Mouse (Mus musculus) left cerebral cortex, postnatal 36 days (tissue): ENCODE results near the gene Samd8. TPM values are rescaled to one million over a fixed set of nuclear protein-coding genes. Genes with fewer than 3 reads are reported as not detected.
A peak's percentile ranks its signal among the peaks of the same experiment; 100 is the strongest.

Experiments
- DNase-seq, 2 experiments: peaks; one replicate each; pipeline ENCODE4 v3.0.0; 2021 to 2022; ENCODE audit warnings: low spot score in 2 of 2, mixed read lengths in 1 of 2
- intact Hi-C: fragments of 180-260 bp; cut with DNase I; formaldehyde crosslinking; loops from one replicate; pipeline ENCODE4 v1.15.1; 2025
- total RNA-seq, 2 experiments: library from RNA; stranded (reverse); gene quantifications; 2 replicates each; pipeline ENCODE4 v1.2.3; 2021

The Samd8 gene
- 10 to 100 TPM; 80.4 TPM for total RNA-seq

DNA sequence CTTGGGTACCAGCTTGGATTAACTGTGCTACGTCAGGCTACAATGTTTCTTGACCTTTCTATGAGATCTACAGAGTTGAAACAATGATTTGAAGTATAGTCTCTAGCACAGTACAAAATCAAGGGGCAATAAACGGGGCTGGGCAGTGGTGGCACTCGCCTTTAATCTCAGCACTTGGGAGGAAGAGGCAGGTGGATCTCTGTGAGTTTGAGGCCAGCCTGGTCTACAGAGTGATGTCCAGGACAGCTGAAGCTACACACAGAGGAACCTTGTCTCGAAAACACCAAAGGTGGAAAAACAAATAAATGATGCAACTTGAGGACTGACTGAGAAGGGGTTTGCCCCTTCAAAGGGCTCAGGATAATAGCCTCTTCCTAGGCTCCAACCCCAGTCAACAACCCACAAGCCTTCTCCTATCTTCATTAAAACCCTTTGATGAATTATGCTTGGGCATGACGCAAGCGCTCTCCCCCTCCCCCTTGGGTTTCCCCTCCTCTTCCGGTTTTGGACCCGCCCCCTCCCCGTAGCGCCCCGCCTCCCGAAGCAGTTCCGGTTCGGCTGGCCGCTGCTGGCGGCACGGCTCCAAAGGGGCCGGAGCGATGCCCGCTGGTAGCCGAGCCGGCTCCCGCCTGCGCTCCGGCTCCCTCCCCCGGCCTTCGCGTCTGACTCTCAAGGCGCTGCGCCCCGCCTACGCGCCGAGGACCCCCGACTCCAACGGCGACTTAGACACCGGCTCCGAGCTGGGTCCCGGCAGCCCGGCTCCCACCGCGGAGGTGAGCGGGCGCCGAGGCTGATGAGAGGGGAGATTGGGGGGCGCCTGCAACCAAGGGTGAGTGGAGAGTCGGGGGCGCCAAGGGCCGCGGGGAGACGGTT lies at the start of gene Samd8:
TSS of gene Samd8 (plus strand) at position 524 of the 873 bp plus-strand sequence.
- intact Hi-C loops: loop anchor here (2.0 to 5.0 kb wide), 2 partner anchors 82 to 99 kb away; partner anchors contain the start of gene Comtd1
- DNase-seq: peak; percentile 82 to 84

DNA sequence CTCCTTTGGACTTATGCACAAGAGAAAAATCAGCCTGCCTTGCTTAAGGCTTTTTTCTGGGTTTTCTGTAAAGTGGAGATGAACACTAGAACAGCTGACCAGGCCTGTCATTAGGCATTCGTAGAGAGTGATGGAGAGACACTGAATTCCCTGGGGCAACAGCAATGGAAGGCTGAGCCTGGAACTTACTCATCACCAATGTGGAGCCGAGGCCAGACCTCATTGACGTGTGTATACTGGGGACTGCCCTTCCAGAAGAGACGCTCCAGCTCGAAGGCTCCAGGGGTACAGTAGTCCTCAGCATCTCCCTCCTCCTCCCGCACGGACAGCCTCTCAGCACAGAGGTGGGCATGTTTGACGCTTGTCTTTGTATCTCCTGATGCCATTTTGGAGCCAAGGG lies 47.6 kb upstream of the Samd8 start:
- no peak for DNase-seq
- intact Hi-C loops: no loop called here

DNA sequence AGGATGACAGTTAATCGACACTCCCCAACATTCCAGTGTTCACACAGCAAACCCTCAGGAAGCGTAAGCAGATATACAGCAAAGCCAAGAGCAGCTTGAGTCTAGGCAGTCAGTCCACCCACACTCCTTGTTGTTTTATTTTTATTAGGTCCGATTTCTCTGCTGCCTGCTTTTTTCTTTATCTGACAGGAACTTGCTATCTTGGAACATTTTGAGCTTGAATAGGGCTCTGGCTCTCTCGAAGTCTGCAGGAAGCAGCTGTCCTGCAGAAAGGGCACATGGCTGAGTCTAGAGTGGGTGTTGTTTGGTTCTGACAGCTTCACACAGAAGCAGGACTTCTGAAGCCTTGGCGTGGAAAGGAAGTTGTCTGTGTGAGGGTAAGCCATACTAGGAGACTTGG lies 47.1 kb upstream of the Samd8 start:
- DNase-seq: no peak
- intact Hi-C loops: no loop called here

- intact Hi-C loops: no loop called here
- no peak for DNase-seq
Measured at GRCm38 (mm10) chr14:21705462-21705861, 44.9 kb upstream of the Samd8 start.

DNA sequence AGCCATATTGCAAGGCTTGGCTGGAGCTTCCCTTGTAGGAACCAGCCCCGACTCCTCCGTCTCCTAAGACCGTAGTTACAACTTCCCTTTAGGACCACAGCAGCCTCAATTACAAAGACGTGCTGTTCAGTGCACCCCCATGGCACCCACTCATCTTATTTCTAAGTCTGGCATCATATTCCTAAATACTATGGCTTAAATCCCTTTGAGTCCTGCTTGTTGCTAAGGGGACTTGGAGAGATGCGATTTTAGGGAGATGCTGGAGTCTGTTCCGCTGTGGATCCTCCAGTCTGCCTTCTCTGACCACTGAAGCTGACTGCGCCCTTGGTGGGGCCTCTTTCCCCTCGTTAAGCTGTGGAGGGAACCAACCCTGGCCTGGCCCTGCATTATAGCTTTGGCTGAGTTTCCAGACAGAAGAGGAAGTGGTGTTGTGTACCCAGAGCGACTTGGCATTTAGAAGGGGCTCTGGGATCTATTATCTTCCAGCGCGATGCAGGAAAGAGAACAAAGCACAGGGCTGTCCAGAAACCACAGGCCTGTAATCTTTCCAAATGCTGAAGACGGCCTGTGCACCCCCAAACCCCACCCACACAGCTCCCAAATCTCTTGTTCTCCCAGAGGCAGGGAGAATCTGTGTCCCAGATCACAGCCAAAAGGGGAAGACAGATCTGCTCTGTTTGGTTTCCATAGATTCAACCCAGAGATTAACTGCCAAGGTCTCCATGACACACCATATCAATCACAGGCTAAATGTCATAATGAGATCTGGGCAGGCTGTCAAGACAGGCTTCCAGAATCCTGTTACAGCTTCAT lies 43.4 kb upstream of the Samd8 start:
- peak; percentile 49 to 55 for DNase-seq
- intact Hi-C loops: no loop called here

DNA sequence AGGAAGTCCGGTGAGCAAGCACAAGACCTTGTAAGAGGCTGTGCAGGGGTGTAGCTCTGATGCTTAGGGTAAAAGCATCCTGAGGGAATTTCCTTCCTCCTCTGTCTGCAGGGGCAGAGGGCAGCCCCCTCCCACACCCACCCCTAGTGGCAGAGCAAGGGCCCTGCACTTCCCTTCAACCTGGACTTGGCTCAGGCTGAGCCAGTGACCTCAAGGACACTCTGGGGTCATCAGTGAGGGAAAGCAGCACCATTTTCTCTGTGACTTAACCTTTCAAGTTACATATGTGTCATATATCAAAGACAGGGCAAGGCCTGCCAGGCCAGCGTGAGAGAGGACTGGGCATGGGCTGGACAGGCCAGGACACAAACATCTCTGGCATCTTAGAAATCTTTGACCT lies 40.8 kb upstream of the Samd8 start:
- intact Hi-C loops: no loop called here
- DNase-seq: no peak

GRCm38 (mm10) chr14:21711231-21711630 lies 39.1 kb upstream of the Samd8 start:
- no peak for DNase-seq
- intact Hi-C loops: no loop called here

DNA sequence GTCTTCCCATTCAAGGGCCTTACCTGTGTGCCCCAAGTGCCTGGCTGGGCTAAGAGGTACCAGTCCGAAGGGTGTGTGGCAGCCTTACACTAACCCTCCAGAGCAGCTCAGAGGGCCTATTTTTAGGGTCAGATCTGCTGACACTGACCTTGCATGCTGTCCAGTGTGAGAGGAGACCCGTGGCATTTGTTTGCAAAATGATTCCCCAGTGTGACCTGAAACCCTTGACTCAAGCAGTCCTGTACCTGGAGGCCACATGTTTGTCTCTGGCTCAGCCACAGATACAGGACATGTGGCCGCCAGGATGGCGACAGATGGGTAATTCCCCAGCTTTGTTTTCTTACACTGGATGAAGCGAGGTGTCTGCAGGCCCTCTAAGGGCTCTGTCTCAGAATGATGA lies 35.8 kb upstream of the Samd8 start, which contains the start of gene Dupd1:
TSS of gene Dupd1 (minus strand) at position 91 of the 400 bp plus-strand sequence.
- DNase-seq: no peak
- intact Hi-C loops: no loop called here

DNA sequence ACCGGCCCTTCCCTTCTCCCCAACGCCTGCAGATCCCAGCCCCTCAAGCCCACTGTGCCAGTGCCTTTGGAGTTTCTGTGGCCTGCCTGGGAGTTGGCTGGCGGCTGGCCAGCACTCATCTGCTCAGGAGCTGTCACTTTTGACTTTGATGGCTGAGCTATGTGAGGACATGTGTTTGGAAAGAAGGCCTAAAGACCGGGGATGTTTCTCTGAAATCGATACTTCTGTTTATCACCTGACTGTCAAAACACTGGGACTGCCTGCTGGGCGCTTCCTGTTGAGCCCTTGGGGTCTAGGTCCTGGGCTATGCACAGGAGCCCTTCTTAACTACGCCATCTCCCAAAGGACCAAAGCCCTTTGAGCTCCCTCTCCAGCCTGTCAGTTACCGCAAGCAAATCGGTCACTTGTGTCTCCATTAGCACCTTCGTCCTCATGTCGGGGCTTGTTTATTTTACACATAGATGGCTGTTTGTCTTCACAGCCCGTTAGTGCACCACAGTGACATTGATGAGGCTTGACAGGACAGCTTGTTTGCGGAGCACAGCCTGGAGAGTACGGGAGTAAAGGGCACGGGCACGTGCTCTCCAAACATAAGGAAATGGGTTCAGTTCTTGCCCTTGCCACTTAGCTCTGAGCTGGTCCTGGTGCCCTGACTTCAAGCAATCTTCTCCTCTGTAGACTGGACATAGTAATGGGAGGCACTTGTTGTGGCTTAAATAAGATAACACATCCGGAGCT lies 30.5 kb upstream of the Samd8 start:
- intact Hi-C loops: no loop called here
- DNase-seq: no peak

DNA sequence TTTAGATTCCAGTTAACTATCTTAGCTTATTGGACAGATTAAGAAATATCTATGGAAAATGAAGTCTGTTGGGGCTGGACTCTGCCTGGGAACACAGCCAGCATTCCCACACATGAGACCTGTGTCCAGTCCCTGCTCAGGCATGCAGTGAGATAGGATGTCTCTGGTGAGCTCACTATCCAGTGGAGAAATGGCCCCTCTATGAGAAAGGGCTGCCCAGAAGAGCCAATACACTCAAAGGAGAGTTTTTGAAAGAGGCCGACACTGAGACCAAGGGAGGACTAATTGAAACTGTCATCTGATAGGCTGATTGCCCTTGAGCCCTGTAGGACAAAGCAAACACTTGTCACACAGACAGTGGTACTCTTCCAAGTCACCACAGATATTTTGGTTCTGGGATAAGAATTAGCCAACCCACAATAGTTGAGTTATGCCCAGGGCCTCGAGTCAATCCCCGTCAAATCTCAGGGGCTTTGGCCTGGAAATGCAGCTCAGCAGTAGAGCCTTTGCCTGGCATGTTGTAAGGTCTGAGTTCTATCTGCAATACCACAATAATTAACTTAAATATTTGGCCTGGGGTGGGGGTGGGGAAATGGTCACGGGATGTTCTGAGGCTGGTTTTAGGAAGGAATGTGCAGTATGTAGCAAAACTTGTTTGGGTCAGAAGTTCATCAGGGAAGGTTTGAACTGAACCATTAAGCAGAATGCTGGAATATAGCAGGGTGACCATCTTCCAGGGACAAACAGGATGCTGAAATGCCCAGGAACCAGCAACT lies 29.7 kb upstream of the Samd8 start:
- intact Hi-C loops: no loop called here
- no peak for DNase-seq

GRCm38 (mm10) chr14:21722021-21722698 lies 28.2 kb upstream of the Samd8 start:
- intact Hi-C loops: no loop called here
- no peak for DNase-seq

- peak; percentile 53 to 65 for DNase-seq
- intact Hi-C loops: no loop called here
Measured at GRCm38 (mm10) chr14:21729031-21729732, 21.1 kb upstream of the Samd8 start.

DNA sequence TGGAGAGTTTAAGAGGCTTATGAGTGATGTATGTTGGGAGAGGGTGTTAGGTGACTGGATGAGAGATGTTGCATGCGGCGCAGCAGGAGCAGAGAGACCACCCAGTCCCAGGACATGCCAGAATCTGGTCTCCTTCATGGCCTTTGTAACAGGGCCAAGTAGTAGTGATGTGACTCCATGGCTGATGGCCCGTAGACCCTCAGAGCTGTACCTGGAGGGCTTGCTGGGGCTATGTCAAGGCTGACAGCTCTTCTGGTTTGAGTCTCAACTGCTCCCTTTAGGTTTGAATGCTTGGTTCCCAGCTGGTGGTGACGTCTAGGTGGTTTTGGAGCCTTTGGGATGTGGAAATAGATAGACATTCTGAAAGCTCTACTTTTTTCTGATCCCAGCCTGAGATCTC lies 20.4 kb upstream of the Samd8 start:
- no peak for DNase-seq
- intact Hi-C loops: no loop called here

DNA sequence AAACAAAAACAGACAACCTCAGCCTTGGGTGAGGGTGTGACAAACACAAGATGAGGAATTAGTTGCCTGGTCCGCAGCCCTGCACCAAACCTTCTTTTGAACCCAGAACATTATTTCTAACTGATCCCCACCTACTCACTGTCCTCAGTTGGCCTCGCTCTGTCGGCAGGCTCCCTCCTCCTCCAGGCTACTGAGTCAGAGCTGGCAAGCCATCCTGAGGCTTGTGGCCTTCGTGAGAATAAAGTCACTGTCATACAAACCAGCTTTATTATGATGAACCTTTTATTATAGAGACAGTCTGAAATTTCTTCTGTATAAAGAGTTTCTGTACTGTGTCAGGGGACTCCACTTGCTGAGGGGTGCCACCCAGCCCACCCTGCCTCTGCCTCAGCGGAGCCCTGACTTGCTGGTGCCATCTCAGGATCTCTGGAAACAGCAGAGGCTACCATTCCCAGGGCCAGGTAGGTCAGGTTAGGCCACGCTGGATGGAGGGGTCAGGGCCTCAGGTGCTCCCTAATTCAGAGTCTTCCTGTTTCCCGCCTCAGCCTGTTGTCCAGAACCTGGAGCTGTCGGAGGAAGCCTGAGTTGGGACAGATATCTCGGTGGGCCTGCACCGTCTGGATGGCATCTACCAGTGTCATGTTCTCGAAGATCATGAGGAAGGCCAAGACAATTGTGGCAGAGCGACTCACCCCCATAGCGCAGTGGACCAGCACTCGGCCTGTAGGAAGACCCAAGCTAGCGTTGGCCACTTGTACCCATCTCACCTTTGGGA lies 17.0 kb upstream of the Samd8 start:
- no peak for DNase-seq
- intact Hi-C loops: no loop called here

- intact Hi-C loops: loop anchor here (5.0 to 10.0 kb wide), 3 partner anchors 126 to 603 kb away; no protein-coding TSS in a partner anchor
- DNase-seq: no peak
Measured at GRCm38 (mm10) chr14:21740345-21740744, 10.0 kb upstream of the Samd8 start.

GRCm38 (mm10) chr14:21741314-21741713 lies 9.0 kb upstream of the Samd8 start:
- intact Hi-C loops: loop anchor here (5.0 to 10.0 kb wide), 3 partner anchors 127 to 604 kb away; no protein-coding TSS in a partner anchor
- DNase-seq: no peak

GRCm38 (mm10) chr14:21741786-21742185 lies 8.5 kb upstream of the Samd8 start:
- intact Hi-C loops: loop anchor here (1.0 to 10.0 kb wide), 5 partner anchors 63 to 621 kb away; no protein-coding TSS in a partner anchor
- peak; percentile 79 to 80 for DNase-seq
